Comparison of ENCODE assay signal across 26 mouse cellular contexts in genomic region chr14:47868258-47868780, GRCm38 (mm10).
DNase-seq lines count a peak whose midpoint lies in the region; TF ChIP-seq lines count a peak whose summit lies in the region.
"Had no signal": no experiment of that assay in that cellular context is flagged by ENCODE, and none has a peak within 500 bp of the region (broad histone marks: within the 10 kb centered on the region; RNA-seq: fewer than 3 reads in every experiment).

No protein-coding gene starts in this region.

- TF ChIP-seq CTCF in heart, adult 2 months (IDR thresholded peaks at IDR 0.05) = no peak

- H3ac ChIP-seq in myocyte (ENCODE audit: control insufficient read depth, insufficient read length) = no peak overlapping the region

- H3K27me3 ChIP-seq in heart, adult 2 months (ENCODE audit: control insufficient read depth, insufficient read depth, low read length) = no peaks in the 10 kb centered on the region
- H3K27me3 ChIP-seq in myocyte (ENCODE audit: control insufficient read depth, insufficient read depth, insufficient read length) = no peaks in the 10 kb centered on the region
- H3K27me3 ChIP-seq in embryonic facial prominence, embryonic 10.5 days (replicated peaks; ENCODE audit: low read depth, poor library complexity, severe bottlenecking) = no peaks in the 10 kb centered on the region
- H3K27me3 ChIP-seq: CH12.LX; embryonic facial prominence, embryonic 12.5 days; embryonic facial prominence, embryonic 15.5 days; forebrain, embryonic 12.5 days; forebrain, embryonic 15.5 days; heart, embryonic 13.5 days had no signal

- no peaks in the 10 kb centered on the region for H3K79me2 ChIP-seq in heart, adult 2 months (replicated peaks; ENCODE audit: control insufficient read depth, insufficient read depth, low read length)
- no peaks in the 10 kb centered on the region for H3K79me2 ChIP-seq in myocyte (ENCODE audit: control insufficient read depth, insufficient read depth)

- H3K4me1 ChIP-seq in heart, adult 2 months (ENCODE audit: control insufficient read depth, insufficient read depth, low read length) = no peaks in the 10 kb centered on the region; the same call in 1 of the 2 replicates
- H3K4me1 ChIP-seq in embryonic facial prominence, embryonic 10.5 days = 0 out of 2 replicates have a peak, but pooled peaks cover 5% of the 10 kb centered on the region
- H3K4me1 ChIP-seq: embryonic facial prominence, embryonic 12.5 days; embryonic facial prominence, embryonic 15.5 days; forebrain, embryonic 12.5 days; heart, embryonic 10.5 days; heart, embryonic 13.5 days had no signal

- no peaks in the 10 kb centered on the region for H3K9me3 ChIP-seq in embryonic facial prominence, embryonic 10.5 days
- H3K9me3 ChIP-seq: embryonic facial prominence, embryonic 12.5 days; embryonic facial prominence, embryonic 15.5 days; forebrain, embryonic 12.5 days; forebrain, embryonic 15.5 days; G1E; heart, embryonic 10.5 days; heart, embryonic 13.5 days had no signal

- H3K4me2 ChIP-seq in myocyte (ENCODE audit: low read depth) = peak overlapping the region; percentile 41
- H3K4me2 ChIP-seq: embryonic facial prominence, embryonic 12.5 days; embryonic facial prominence, embryonic 15.5 days; forebrain, embryonic 12.5 days; forebrain, embryonic 15.5 days; heart, embryonic 13.5 days; hindbrain, embryonic 14.5 days had no signal

- H3K9ac ChIP-seq in heart, adult 2 months (ENCODE audit: low read depth, low read length) = no peak overlapping the region
- H3K9ac ChIP-seq: embryonic facial prominence, embryonic 12.5 days; embryonic facial prominence, embryonic 15.5 days; forebrain, embryonic 12.5 days; forebrain, embryonic 15.5 days; heart, embryonic 13.5 days; hindbrain, embryonic 14.5 days had no signal

- no peaks in the 10 kb centered on the region for H3K36me3 ChIP-seq in heart, adult 2 months (ENCODE audit: control insufficient read depth, insufficient read depth, low read length)
- H3K36me3 ChIP-seq in myocyte (ENCODE audit: control insufficient read depth, insufficient read depth) = no peaks in the 10 kb centered on the region
- H3K36me3 ChIP-seq in embryonic facial prominence, embryonic 10.5 days (replicated peaks) = no peaks in the 10 kb centered on the region
- H3K36me3 ChIP-seq: embryonic facial prominence, embryonic 12.5 days; embryonic facial prominence, embryonic 15.5 days; forebrain, embryonic 12.5 days; forebrain, embryonic 15.5 days; G1E; heart, embryonic 10.5 days; heart, embryonic 13.5 days had no signal

- peak; percentile 76 for DNase-seq in heart, adult 11 months
- no peak for DNase-seq in heart, adult 2 months
- peak; percentile 45 for DNase-seq in NIH3T3 (ENCODE audit: low read depth)
- no peak for DNase-seq in embryonic facial prominence, embryonic 10.5 days (ENCODE audit: low spot score)
- DNase-seq in thymus, adult 18-20 months = no peak
- DNase-seq in lung, postnatal 10 days = no peak
- DNase-seq: adrenal gland, adult 2 months; adrenal gland, postnatal 25 days; cerebellum, adult 18-20 months; cerebellum, adult 9-10 months; cerebellum, postnatal 14 days; gastrocnemius, postnatal 10 days; heart, adult 18-20 months; heart, postnatal 14 days; heart, postnatal 4 days had no signal

- WGBS in heart, adult 2 months = 67% methylated on average over 3 of the region's 3 CpGs
- WGBS in embryonic facial prominence, embryonic 10.5 days = 87% methylated on average over 3 of the region's 3 CpGs

- TF ChIP-seq EP300 in heart, adult 2 months (IDR thresholded peaks at IDR 0.05; ENCODE audit: insufficient read depth, low read depth, low read length) = no peak

- H3K27ac ChIP-seq in heart, adult 2 months = no peak overlapping the region
- no peak overlapping the region for H3K27ac ChIP-seq in embryonic facial prominence, embryonic 10.5 days (replicated peaks)
- H3K27ac ChIP-seq: embryonic facial prominence, embryonic 12.5 days; embryonic facial prominence, embryonic 15.5 days; forebrain, embryonic 12.5 days; forebrain, embryonic 15.5 days; heart, embryonic 10.5 days; heart, embryonic 13.5 days; hindbrain, embryonic 14.5 days; hindbrain, postnatal 0 days had no signal

- no peak overlapping the region for H3K4me3 ChIP-seq in heart, adult 2 months
- H3K4me3 ChIP-seq in myocyte = no peak overlapping the region
- no peak overlapping the region for H3K4me3 ChIP-seq in embryonic facial prominence, embryonic 10.5 days
- H3K4me3 ChIP-seq: embryonic facial prominence, embryonic 12.5 days; embryonic facial prominence, embryonic 15.5 days; forebrain, embryonic 12.5 days; forebrain, embryonic 15.5 days; heart, embryonic 10.5 days; heart, embryonic 13.5 days had no signal

- intact Hi-C loops in heart, adult 2 months (cut with DNase I) = no loop called here

- TF ChIP-seq POLR2A in heart, adult 2 months (IDR thresholded peaks at IDR 0.05; ENCODE audit: insufficient read depth, low read depth, low read length) = no peak
- no peak for TF ChIP-seq POLR2A in myocyte (IDR thresholded peaks at IDR 0.05; ENCODE audit: insufficient read length, low read depth)

TF ChIP-seq in myocyte, 11 proteins besides CTCF, POLR2A, EP300 and RAD21:
- TF ChIP-seq USF1 (IDR thresholded peaks at IDR 0.05; ENCODE audit: low read depth) (no peak), POLR2AphosphoS2 (IDR thresholded peaks at IDR 0.05; ENCODE audit: insufficient read length, low read depth) (no peak), TCF12 (IDR thresholded peaks at IDR 0.05; ENCODE audit: insufficient read depth, poor library complexity, severe bottlenecking) (no peak), E2F4 (IDR thresholded peaks at IDR 0.05; ENCODE audit: insufficient read depth) (no peak), REST (IDR thresholded peaks at IDR 0.05; ENCODE audit: insufficient read depth, insufficient read length) (no peak), MYOD1 (IDR thresholded peaks at IDR 0.05; ENCODE audit: control insufficient read depth in 1 of 3, insufficient read length in 2 of 3, low read depth in 2 of 3) (peak in 1 of 3 experiments; percentile 57), TCF3 (IDR thresholded peaks at IDR 0.05; ENCODE audit: insufficient read length, low read depth) (no peak), MAX (IDR thresholded peaks at IDR 0.05; ENCODE audit: low read depth) (no peak), SRF (IDR thresholded peaks at IDR 0.05; ENCODE audit: control insufficient read depth, insufficient read length, low read depth) (no peak)

Comparison
In these comparisons a context has a peak if more than half of its experiments do, and no peak if none do; other contexts are left out.
1. DNase-seq: peak in heart, adult 11 months (single experiment) and NIH3T3 (single experiment); none in heart, adult 2 months (0 of 2), embryonic facial prominence, embryonic 10.5 days (single experiment), thymus, adult 18-20 months (0 of 2) and lung, postnatal 10 days (single experiment).